Mouse (Mus musculus): ENCODE measurements around the gene Tarbp2. TPM values are rescaled to one million over a fixed set of nuclear protein-coding genes. Genes with fewer than 3 reads are reported as not detected.

Gene Tarbp2
- polyA plus RNA-seq, 1 experiment, result 71.1 TPM

DNA sequence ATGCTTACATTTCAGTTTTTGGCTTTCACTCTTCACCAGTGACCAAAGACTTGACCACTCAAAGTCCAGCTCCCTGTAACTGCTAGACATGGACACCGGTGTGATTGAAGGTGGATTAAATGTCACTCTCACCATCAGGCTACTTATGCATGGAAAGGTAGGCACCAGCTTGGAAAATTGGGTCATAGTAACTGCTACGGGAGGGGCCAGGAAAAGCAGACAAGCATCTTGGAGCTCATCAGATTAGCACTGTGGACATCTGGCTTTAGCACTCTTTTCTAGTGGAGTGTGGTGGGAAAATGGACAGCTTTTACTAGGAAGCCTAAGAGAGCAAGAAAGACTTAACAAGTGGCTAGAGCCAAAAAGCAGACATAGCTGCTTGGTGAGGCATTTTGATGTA is 44.7 kb upstream of the Tarbp2 start:
- no peak for TF ChIP-seq CTCF (IDR thresholded peaks at IDR 0.05; ENCODE audit: extremely low read depth, insufficient read length, insufficient replicate concordance, low read depth, low read length)
- TF ChIP-seq POLR2A (IDR thresholded peaks at IDR 0.05; ENCODE audit: low read depth, low read length), result no peak
- Histone ChIP-seq H3K4me3 (ENCODE audit: low read depth, low read length) (no peak overlapping the region), H3K36me3 (ENCODE audit: control insufficient read depth, insufficient read depth, low read length) (peaks cover 42% of the 10 kb centered on the region), H3K27ac (ENCODE audit: insufficient read depth, low read depth, low read length) (no peak overlapping the region), H3K27me3 (ENCODE audit: control insufficient read depth, insufficient read depth, low read length) (no peaks in the 10 kb centered on the region), H3K4me1 (ENCODE audit: control insufficient read depth, insufficient read depth, insufficient read length, low read length) (peaks cover 4% of the 10 kb centered on the region; the same call in 1 of the 2 replicates)
- 46% methylated on average over 2 of the region's 2 CpGs for WGBS

DNA sequence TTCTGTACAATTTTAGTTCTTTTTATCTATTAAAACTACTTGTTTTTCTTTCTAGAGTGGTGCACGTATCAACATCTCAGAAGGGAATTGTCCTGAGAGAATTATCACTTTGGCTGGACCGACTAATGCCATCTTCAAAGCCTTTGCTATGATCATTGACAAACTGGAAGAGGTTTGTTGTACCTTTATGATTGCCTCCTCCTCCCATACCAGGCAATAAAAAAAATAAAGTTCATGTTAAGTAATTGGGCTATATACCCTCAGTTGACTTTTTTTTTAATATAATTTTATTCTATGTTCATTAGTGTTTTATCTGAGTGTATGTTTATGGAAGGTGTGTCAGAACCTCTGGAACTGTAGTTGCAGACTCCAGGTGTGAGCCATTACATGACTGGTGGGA is 43.5 kb upstream of the Tarbp2 start:
- 85% methylated on average over 2 of the region's 2 CpGs for WGBS
- no peaks in the 10 kb centered on the region for H3K27me3 ChIP-seq (ENCODE audit: control insufficient read depth, insufficient read depth, low read length)
- H3K27ac ChIP-seq (ENCODE audit: insufficient read depth, low read depth, low read length), result no peak overlapping the region
- no peak for TF ChIP-seq POLR2A (IDR thresholded peaks at IDR 0.05; ENCODE audit: low read depth, low read length)
- TF ChIP-seq CTCF (IDR thresholded peaks at IDR 0.05; ENCODE audit: extremely low read depth, insufficient read length, insufficient replicate concordance, low read depth, low read length), result no peak
- H3K36me3 ChIP-seq (ENCODE audit: control insufficient read depth, insufficient read depth, low read length), result peaks cover 45% of the 10 kb centered on the region
- peaks cover 4% of the 10 kb centered on the region; the same call in 1 of the 2 replicates for H3K4me1 ChIP-seq (ENCODE audit: control insufficient read depth, insufficient read depth, insufficient read length, low read length)
- no peak overlapping the region for H3K4me3 ChIP-seq (ENCODE audit: low read depth, low read length)

DNA sequence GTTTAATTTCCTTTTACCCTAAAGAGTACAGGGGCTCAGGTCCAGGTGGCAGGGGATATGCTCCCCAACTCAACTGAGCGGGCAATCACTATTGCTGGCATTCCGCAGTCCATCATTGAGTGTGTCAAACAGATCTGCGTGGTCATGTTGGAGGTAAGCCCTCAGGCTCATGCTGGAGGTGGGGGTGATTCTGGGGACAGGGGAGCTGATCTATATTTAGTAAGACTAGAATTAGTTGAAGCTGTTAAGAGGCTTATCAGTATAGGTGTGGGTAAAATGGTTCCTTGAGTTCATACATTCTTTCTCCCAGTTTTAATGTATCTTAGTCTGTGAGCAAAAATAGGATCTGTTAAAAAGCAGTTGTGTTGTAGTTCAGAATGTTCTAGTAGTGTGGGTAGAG is 34.9 kb upstream of the Tarbp2 start:
- peaks cover 67% of the 10 kb centered on the region for H3K36me3 ChIP-seq (ENCODE audit: control insufficient read depth, insufficient read depth, low read length)
- H3K27ac ChIP-seq (ENCODE audit: insufficient read depth, low read depth, low read length), result no peak overlapping the region
- no peaks in the 10 kb centered on the region for H3K27me3 ChIP-seq (ENCODE audit: control insufficient read depth, insufficient read depth, low read length)
- TF ChIP-seq POLR2A (IDR thresholded peaks at IDR 0.05; ENCODE audit: low read depth, low read length) (no peak), CTCF (IDR thresholded peaks at IDR 0.05; ENCODE audit: extremely low read depth, insufficient read length, insufficient replicate concordance, low read depth, low read length) (no peak)
- WGBS, result 93% methylated on average over 3 of the region's 3 CpGs
- H3K4me1 ChIP-seq (ENCODE audit: control insufficient read depth, insufficient read depth, insufficient read length, low read length), result no peaks in the 10 kb centered on the region
- no peak overlapping the region for H3K4me3 ChIP-seq (ENCODE audit: low read depth, low read length)

DNA sequence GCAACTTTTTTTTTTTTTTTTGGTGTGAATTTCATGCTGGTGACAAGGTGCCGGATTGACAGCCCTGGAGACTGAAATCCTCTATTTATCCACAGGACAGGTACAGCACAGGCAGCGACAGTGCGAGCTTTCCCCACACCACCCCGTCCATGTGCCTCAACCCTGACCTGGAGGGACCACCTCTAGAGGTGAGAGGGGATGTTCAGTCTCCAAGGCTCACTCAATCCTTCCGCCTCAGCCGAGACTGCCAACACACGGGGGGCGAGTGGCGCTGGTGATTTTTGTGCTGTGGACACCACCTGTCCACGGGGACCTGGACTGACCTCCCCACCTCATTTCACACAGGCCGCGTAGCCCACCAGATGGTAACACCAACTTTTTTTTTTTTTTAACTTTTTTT is 32.1 kb upstream of the Tarbp2 start:
- Histone ChIP-seq H3K27me3 (ENCODE audit: control insufficient read depth, insufficient read depth, low read length) (no peaks in the 10 kb centered on the region), H3K4me1 (ENCODE audit: control insufficient read depth, insufficient read depth, insufficient read length, low read length) (no peaks in the 10 kb centered on the region), H3K27ac (ENCODE audit: insufficient read depth, low read depth, low read length) (no peak overlapping the region), H3K4me3 (ENCODE audit: low read depth, low read length) (no peak overlapping the region), H3K36me3 (ENCODE audit: control insufficient read depth, insufficient read depth, low read length) (peaks cover 67% of the 10 kb centered on the region)
- WGBS, result 90% methylated on average over 12 of the region's 12 CpGs
- no peak for TF ChIP-seq POLR2A (IDR thresholded peaks at IDR 0.05; ENCODE audit: low read depth, low read length)
- no peak for TF ChIP-seq CTCF (IDR thresholded peaks at IDR 0.05; ENCODE audit: extremely low read depth, insufficient read length, insufficient replicate concordance, low read depth, low read length)

DNA sequence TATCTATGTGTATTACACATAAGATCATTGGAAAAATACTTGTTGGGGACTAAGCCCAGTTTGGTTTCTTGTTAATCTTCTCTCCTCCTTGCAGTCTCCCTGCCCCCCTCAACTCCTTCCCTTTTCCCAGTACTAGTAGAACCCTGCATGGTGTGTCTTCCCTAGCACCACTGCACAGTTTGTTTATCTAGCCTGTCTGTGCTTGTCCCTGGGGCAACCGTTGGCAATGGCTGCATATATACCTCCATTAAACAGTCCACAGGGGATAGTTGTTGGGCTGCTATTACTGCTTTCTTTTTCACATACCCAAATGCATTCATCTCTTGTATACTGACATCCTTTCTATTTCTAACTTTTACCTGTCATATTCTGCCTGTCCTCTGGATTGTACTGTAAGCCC is 30.3 kb upstream of the Tarbp2 start:
- Histone ChIP-seq H3K36me3 (ENCODE audit: control insufficient read depth, insufficient read depth, low read length) (peaks cover 68% of the 10 kb centered on the region), H3K4me1 (ENCODE audit: control insufficient read depth, insufficient read depth, insufficient read length, low read length) (no peaks in the 10 kb centered on the region), H3K27ac (ENCODE audit: insufficient read depth, low read depth, low read length) (no peak overlapping the region), H3K4me3 (ENCODE audit: low read depth, low read length) (no peak overlapping the region), H3K27me3 (ENCODE audit: control insufficient read depth, insufficient read depth, low read length) (no peaks in the 10 kb centered on the region)
- TF ChIP-seq POLR2A (IDR thresholded peaks at IDR 0.05; ENCODE audit: low read depth, low read length), result no peak
- TF ChIP-seq CTCF (IDR thresholded peaks at IDR 0.05; ENCODE audit: extremely low read depth, insufficient read length, insufficient replicate concordance, low read depth, low read length), result no peak
- WGBS, result 68% methylated on average over 1 of the region's 1 CpGs

DNA sequence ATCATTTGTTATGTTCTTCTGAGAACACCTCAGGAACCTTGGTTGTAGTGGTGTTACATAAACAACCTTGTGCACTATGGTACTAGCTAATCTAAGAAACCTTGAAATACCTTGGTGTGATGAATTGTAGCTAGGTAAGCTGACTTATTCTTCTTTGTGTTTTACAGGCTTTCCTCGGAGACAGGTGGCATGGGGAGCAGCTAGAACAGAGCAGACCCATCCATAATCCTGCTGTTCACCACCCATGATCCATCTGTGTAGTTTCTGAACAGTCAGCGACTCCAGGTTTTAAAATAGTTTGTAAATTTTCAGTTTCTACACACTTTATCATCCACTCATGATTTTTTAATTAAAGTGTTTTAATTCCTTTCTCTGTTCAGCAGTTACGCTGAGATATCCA is 19.7 kb upstream of the Tarbp2 start:
- H3K4me3 ChIP-seq (ENCODE audit: low read depth, low read length), result no peak overlapping the region
- H3K27me3 ChIP-seq (ENCODE audit: control insufficient read depth, insufficient read depth, low read length), result no peaks in the 10 kb centered on the region
- 75% methylated on average over 3 of the region's 3 CpGs for WGBS
- peaks cover 57% of the 10 kb centered on the region for H3K36me3 ChIP-seq (ENCODE audit: control insufficient read depth, insufficient read depth, low read length)
- H3K4me1 ChIP-seq (ENCODE audit: control insufficient read depth, insufficient read depth, insufficient read length, low read length), result peaks cover 15% of the 10 kb centered on the region
- TF ChIP-seq CTCF (IDR thresholded peaks at IDR 0.05; ENCODE audit: extremely low read depth, insufficient read length, insufficient replicate concordance, low read depth, low read length), result no peak
- no peak for TF ChIP-seq POLR2A (IDR thresholded peaks at IDR 0.05; ENCODE audit: low read depth, low read length)
- H3K27ac ChIP-seq (ENCODE audit: insufficient read depth, low read depth, low read length), result no peak overlapping the region

DNA sequence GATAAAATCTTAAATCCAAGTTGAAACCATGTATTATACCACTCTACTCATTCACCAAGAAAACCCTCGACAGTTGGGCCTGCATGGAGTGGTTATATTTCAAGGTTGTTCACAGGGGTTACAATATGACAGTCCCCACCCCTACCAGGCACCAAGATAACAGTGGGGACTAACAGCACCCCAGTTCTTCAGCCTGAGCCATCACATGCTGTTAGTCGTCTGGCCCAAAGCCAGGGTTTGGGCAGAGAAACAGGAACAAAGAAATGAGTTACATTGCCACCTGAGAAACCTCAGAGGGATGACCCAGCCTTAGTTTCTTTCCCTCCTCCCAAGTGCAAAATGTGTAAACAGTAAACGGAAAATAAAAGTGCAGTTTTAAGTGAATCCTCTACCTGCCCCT is 18.6 kb upstream of the Tarbp2 start:
- no peak overlapping the region for H3K27ac ChIP-seq (ENCODE audit: insufficient read depth, low read depth, low read length)
- 29% methylated on average over 3 of the region's 3 CpGs for WGBS
- H3K4me1 ChIP-seq (ENCODE audit: control insufficient read depth, insufficient read depth, insufficient read length, low read length), result peaks cover 15% of the 10 kb centered on the region
- H3K27me3 ChIP-seq (ENCODE audit: control insufficient read depth, insufficient read depth, low read length), result no peaks in the 10 kb centered on the region
- no peak overlapping the region for H3K4me3 ChIP-seq (ENCODE audit: low read depth, low read length)
- peaks cover 58% of the 10 kb centered on the region for H3K36me3 ChIP-seq (ENCODE audit: control insufficient read depth, insufficient read depth, low read length)
- no peak for TF ChIP-seq POLR2A (IDR thresholded peaks at IDR 0.05; ENCODE audit: low read depth, low read length)
- no peak for TF ChIP-seq CTCF (IDR thresholded peaks at IDR 0.05; ENCODE audit: extremely low read depth, insufficient read length, insufficient replicate concordance, low read depth, low read length)

DNA sequence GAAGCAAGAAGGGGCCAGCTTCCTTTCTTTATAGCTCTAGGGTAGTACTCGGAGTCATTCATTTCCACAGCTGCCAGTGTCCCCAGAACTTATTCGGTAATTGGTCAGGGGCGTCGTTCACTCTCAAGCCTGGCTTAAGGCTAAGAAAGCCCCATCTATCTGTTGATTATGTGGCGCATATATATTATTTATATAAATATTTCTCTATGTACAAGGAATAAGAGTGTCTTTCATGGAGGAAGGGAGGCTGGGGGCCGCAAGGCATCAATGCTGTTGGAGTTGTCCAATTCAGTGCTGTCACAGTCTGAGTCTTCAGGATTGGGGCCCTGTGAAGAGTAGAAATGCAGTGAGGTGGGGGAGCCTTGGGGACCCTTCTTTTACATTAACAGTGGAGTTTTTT is 18.1 kb upstream of the Tarbp2 start:
- Histone ChIP-seq H3K4me3 (ENCODE audit: low read depth, low read length) (no peak overlapping the region), H3K27me3 (ENCODE audit: control insufficient read depth, insufficient read depth, low read length) (no peaks in the 10 kb centered on the region), H3K36me3 (ENCODE audit: control insufficient read depth, insufficient read depth, low read length) (peaks cover 56% of the 10 kb centered on the region), H3K4me1 (ENCODE audit: control insufficient read depth, insufficient read depth, insufficient read length, low read length) (peaks cover 15% of the 10 kb centered on the region), H3K27ac (ENCODE audit: insufficient read depth, low read depth, low read length) (no peak overlapping the region)
- TF ChIP-seq CTCF (IDR thresholded peaks at IDR 0.05; ENCODE audit: extremely low read depth, insufficient read length, insufficient replicate concordance, low read depth, low read length), result no peak
- no peak for TF ChIP-seq POLR2A (IDR thresholded peaks at IDR 0.05; ENCODE audit: low read depth, low read length)
- whole genome bisulfite sequencing, result 80% methylated on average over 6 of the region's 6 CpGs

Data from small intestine, adult 2 months (tissue).